Mouse (Mus musculus) urinary bladder, adult 2 months (tissue): ENCODE data around the gene Hormad1. TPM values are rescaled to one million over a fixed set of nuclear protein-coding genes. Genes with fewer than 3 reads are reported as not detected.
"Not testable (repeated sequence)": the region's sequence is repeated elsewhere in the genome, so short reads cannot be mapped to it uniquely, and the experiment has no call there.

Source experiments
- DNase-seq: peaks from one replicate; pipeline ENCODE4 v3.0.0; 2022; ENCODE audit warnings: low spot score
- polyA plus RNA-seq: library from polyadenylated mRNA; depleted of rRNA; stranded (reverse); fragments of >200 nt; gene quantifications from 2 replicates; pipeline ENCODE4 v1.2.3, GENCODE M21; 2012; rRNA removed

Gene Hormad1
- polyA plus RNA-seq, result not detected in 2 replicates

DNA sequence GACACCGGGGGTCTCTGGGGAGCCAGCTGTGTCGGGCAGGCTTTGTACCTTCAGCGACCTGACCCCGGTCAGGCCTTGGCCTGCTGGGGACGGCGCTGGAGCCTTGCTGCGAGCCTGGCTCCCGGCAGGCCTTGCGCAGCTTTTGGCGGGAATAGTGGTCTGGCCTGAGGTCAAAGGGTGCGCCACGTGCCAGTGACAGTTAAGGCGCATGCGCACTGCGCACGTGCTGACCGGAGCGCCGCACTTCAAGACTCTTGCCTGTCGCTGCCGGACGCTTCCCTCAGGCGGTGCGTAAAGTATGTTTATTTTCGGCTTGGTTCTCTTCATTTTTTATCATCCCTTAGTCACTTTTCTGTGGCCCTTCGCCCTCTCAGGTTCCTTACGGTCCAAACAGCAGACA, at the start of gene Hormad1:
Gene Hormad1 (plus strand): TSS at position 241 of the 400 bp plus-strand sequence.
- DNase-seq, result no peak

DNA sequence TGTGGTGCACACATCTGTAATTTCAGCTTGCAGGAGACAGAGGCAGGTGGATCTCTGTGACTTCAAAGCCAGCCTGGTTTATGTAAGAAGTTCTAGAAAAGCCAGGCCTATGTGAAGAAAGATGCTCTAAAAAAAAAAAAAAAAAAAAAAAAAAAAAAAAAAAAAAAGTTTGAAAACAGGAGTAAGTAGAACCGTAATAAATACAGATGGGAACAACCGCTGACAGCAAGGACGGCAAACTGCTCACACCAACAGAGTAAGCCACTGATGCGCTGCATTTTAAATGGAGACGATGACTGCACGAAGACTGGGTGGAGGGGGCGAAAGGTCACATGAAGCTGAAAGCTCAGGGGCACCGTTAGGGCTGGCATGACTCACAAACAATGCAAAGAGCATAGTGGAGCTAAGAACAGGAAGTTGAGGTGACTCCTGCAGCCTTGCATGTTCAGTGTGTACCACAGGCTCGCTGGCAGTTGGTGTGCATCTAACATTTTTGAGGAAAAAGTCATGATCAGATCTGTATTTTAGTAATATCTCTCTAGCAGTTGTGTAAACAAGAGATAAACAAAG, 47.8 kb upstream of the Hormad1 start:
- no peak for DNase-seq

DNA sequence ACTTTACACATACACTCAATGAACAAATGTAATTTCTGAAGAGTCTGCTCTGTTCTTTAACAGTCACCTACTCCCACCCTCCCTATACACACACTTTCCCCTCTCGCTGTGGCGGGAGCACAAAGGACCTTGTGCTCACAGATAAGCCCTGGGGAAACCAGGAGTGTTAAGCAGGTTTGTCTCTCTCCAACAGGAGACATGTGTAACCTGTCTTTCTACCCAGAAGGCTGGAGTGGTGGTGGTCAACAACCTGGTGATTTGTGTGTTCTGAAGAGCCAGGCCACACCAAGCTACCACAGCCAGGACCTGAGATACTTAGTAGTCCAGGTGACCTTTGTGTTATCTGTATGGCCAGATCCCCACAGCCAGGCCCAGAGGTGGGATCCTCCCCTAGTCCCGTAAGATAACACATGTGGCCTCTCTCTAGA, 42.8 kb upstream of the Hormad1 start:
- DNase-seq, result no peak

- DNase-seq, result peak; percentile 33
These were observed 42.0 kb upstream of the Hormad1 start for GRCm38 (mm10) chr3:95517493-95517898.

- DNase-seq, result no peak
These were observed 40.6 kb upstream of the Hormad1 start for GRCm38 (mm10) chr3:95518891-95519290.

- no peak for DNase-seq
These were observed 40.2 kb upstream of the Hormad1 start for GRCm38 (mm10) chr3:95519315-95519714.

GRCm38 (mm10) chr3:95520100-95520499, 39.4 kb upstream of the Hormad1 start:
- no peak for DNase-seq

- no peak for DNase-seq
These were observed 38.3 kb upstream of the Hormad1 start for GRCm38 (mm10) chr3:95521168-95521567.

GRCm38 (mm10) chr3:95523662-95524061, 35.8 kb upstream of the Hormad1 start:
- DNase-seq, result no peak

- DNase-seq, result no peak
These were observed 34.8 kb upstream of the Hormad1 start for GRCm38 (mm10) chr3:95524673-95525072.

- DNase-seq, result no peak
These were observed 33.4 kb upstream of the Hormad1 start for GRCm38 (mm10) chr3:95526111-95526510.

DNA sequence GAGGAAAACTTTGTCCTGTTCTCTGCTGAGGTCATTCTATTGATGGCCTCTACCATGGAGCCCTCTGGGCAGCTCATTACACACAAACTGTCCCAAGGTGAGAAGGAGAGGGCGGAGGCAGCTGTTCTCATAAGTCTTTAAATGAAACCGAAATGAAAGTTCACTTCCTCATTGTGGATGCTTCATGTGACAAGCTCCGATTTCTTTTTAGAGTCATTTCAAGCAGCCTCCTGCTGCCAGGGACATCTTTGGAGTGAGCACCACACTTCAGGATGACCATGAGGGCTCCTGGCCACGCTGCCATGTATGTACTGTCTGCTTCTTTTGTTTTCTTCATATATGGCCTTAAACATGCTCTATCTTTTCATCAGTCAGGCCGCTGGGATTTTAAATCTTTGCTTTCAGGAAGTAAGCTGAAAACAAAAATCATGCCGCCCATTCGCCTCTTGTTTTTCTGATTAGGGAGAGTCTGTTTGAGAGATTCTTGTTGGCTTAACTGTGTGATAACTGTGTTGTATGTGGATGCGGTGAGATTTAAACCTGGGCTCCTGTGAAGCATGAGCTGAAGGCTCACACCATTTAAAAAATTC, 32.8 kb upstream of the Hormad1 start, which contains the start of gene Ctss:
Gene Ctss (plus strand): TSS at position 165 of the 590 bp plus-strand sequence.
- no peak for DNase-seq

DNA sequence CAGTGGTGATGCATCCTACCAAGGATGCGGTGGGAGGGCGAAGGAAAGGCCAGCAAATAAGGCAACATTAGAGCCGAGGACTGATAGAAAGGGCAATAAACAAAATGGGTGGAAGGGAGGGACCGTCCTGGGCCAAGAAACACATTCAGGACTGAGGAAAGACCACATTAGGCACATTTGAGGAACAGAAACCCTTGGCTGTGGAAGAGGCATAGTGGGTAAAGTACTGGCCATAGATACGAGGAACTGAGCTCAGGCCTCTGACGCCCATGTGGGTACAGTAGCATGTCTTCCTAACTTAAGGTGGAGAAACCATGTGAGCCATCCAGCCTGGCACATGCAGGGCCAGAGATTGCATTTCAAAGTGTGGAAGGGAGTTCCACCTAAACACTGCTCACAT, 29.7 kb upstream of the Hormad1 start:
- DNase-seq, result no peak

- DNase-seq, result no peak
These were observed 28.5 kb upstream of the Hormad1 start for GRCm38 (mm10) chr3:95531025-95531424.

- DNase-seq, result no peak
These were observed 26.1 kb upstream of the Hormad1 start for GRCm38 (mm10) chr3:95533364-95533763.

- DNase-seq, result no peak
These were observed 24.6 kb upstream of the Hormad1 start for GRCm38 (mm10) chr3:95534927-95535326.

GRCm38 (mm10) chr3:95538936-95539335, 20.5 kb upstream of the Hormad1 start:
- no peak for DNase-seq

DNA sequence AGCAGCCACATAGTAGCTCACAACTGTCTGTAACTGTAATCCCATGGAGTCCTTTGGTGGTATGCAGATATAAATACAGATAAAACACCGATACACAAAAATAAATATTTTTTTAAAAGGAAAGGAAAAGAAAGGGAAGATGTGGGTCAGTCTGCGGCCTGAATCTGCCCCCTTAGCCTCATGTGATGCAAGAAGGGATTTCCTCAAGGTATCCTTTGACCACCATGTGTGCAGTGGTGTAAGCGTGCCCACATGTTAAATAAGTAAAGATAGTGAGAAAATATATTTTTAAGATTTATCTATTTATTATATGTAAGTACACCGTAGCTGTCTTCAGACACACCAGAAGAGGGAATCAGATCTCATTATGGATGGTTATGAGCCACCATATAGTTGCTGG, 19.6 kb upstream of the Hormad1 start:
- no peak for DNase-seq

DNA sequence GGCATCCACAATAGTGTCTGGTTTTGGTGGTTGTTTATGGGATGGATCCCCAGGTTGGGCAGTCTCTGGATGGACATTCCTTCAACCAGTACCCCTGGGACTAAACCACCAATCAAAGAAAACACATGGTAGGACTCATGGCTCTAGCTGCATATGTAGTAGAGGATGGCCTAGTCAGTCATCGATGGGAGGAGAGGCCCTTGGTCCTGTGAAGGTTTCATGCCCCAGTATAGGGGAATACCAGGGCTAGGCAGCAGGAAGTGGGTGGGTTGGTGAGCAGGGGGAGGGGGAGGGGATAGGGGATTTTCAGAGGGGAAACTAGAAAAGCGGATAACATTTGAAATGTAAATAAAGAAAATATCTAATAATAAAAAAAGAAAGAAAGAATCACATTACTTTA, 18.3 kb upstream of the Hormad1 start:
- not testable (repeated sequence) for DNase-seq

DNA sequence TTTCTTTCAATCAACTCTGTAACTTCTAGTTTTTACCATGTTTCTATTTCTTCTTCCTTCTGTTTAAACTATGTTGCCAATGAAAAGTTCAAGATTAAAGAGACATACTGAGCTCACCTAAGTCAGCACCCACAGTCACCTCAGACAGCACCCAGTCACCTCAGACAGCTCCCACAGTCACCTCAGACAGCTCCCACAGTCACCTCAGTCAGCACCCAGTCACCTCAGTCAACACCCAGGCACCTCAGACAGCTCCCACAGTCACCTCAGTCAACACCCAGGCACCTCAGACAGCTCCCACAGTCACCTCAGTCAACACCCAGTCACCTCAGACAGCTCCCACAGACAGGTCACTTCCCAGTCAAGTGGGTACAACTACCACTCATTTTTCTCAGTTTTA, 17.3 kb upstream of the Hormad1 start:
- DNase-seq, result no peak

DNA sequence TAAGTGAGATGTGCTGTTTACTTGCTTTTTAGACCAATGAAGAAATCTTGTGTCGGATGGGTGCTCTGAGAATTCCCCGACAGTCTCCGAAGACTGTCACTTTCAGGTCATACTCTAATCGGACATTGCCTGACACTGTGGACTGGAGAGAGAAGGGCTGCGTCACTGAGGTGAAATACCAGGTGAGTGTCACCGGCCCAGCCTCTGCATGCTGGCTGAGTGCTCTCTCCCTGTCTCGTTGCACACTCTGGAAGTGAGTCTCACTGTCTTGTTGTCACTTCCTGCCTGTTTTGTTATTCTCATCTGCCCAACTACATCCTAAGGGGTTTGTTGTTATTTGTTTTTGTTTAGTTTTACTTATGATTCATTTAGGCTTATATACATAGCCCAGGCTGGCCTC, 16.5 kb upstream of the Hormad1 start:
- DNase-seq, result no peak

- DNase-seq, result no peak
These were observed 9.3 kb upstream of the Hormad1 start for GRCm38 (mm10) chr3:95550176-95550575.

DNA sequence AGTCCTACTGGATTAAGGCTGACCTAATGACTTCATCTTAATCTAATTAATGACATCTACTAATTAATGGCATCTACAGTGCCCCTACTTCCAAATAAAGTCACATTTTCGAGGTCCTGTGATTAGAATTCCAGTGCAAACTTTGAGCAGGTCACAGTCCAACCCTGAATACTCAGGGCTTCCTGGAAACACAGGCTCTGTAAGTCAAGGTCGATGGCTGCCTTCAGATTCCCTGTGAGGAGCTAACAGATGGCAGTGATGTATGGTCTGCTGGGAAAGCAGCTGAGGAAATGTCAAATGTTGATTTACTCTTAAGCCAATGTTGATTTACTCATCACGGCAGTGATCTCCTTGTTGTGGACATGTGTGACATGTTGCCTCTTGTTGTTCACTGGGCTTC, 5.5 kb upstream of the Hormad1 start:
- DNase-seq, result no peak

DNA sequence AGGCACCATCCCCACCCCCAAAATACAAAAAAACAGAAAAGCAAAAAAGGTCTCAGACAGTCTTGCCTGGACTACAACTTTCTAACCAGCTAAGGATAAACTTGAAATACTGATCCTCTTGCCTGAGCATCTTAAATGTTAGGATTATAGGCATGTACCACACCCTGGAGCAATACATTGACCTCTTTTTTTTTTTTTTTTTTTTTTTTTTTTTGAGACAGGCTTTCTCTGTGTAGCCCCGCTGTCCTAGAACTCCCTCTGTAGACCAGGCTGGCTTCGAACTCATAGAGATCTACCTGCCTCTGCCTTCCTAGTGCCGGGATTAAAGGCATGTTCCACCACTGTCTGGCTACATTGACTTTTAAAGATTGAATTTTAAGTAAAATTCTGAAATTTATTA, 1.3 kb downstream of the Hormad1 start:
- DNase-seq, result no peak
